Mouse (Mus musculus): Measurements from ENCODE around the gene Cers2. TPM values are rescaled to one million over a fixed set of nuclear protein-coding genes. Genes with fewer than 3 reads are reported as not detected.
"Not testable (repeated sequence)": the region's sequence is repeated elsewhere in the genome, so short reads cannot be mapped to it uniquely, and the experiment has no call there.

The Cers2 gene
- total RNA-seq, 2 experiments from 2014 or later: 125 to 268 TPM

DNA sequence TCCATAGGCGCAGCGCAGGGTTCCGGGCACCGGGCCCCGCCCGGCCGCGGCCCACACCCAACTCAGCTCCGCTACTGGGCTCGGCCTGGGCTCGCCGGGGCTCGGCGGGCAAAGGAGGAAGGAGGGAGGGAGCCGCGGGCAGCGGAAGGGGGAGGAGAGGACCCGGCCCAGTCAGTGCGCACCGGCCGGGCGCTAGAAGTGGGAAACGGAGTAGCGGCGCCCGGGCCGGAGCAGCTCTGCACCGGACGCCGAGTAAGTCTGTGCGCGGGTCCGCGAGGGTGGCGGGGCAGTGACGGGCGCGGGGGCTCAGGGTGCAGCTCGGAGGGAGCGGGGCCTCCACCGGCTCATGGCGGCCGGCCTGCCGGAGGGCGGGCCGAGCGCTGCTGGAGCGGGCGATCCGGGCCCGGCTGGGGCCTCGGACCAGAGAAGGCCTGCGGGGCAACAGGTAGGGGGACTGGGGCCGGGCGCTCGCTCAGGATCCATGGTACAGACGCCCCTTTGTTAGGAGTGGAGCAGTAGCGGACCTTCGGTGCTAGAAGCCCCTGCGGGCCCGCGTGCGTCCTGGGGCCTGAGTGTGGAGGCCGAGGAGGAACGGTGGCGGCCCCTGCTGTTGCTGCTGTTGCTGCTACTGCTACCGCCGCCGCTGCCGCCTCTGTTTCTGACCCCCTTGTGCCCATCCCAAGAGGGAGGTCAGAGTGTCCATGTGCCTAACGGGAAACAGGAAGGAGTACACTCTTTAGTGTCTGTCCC, 678 bp downstream of the Cers2 start:
- ATAC-seq (replicated peaks; ENCODE audit: low FRiP score, low TSS enrichment, poor library complexity, severe bottlenecking): peak; percentile 51

- ATAC-seq (replicated peaks; ENCODE audit: low FRiP score, low TSS enrichment, poor library complexity, severe bottlenecking): no peak
Observed at GRCm38 (mm10) chr3:95315844-95316550, 1.4 kb downstream of the Cers2 start.

- ATAC-seq (replicated peaks; ENCODE audit: low FRiP score, low TSS enrichment, poor library complexity, severe bottlenecking): peak; percentile 39; the same call in 1 of the 2 replicates
Observed at GRCm38 (mm10) chr3:95317414-95318080, 3.0 kb downstream of the Cers2 start.

- ATAC-seq (replicated peaks; ENCODE audit: low FRiP score, low TSS enrichment, poor library complexity, severe bottlenecking): no peak
Observed at GRCm38 (mm10) chr3:95318548-95318947, 4.0 kb downstream of the Cers2 start.

GRCm38 (mm10) chr3:95319110-95319509, 4.5 kb downstream of the Cers2 start:
- ATAC-seq (replicated peaks; ENCODE audit: low FRiP score, low TSS enrichment, poor library complexity, severe bottlenecking): no peak

DNA sequence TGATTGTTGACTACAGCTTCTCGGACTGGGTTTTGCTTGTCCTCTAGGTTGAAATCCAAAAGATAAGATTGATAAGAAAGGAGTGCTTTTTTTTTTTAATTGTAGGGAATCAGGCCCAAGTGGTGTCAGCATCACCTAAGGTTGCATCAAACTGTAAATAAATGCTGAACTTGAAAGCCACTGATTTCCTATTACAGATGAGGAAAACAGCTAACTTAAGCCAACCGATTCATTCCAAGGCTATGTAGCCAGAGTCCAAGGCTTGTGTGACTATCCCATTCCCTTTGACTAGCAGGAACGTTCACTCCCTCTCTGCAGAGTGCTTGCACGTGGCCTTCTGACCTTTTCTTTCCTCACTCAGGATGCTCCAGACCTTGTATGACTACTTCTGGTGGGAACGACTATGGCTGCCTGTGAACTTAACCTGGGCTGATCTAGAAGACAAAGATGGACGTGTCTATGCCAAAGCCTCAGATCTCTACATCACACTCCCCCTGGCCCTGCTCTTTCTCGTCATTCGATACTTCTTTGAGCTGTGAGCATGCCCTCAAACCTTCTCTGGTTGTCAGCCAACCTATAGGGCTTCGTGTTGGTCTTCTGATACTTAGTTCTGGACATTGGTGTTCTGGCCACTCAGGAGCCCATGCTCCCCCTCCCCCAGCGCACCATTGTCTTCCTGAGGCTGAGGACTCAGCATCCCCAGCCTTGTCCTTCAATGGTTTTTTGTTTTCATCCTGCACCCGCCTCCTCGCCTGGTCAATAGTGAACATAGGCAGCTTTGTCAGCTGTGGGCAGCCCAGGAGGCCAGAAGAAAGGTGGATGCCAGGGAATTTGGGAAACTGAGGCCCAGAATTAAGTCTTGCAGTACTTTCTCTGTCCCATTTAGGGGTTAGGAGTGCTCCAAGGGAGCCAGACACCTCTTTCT, 5.4 kb downstream of the Cers2 start:
- ATAC-seq (replicated peaks; ENCODE audit: low FRiP score, low TSS enrichment, poor library complexity, severe bottlenecking): no peak

GRCm38 (mm10) chr3:95323429-95323828, 8.8 kb downstream of the Cers2 start:
- ATAC-seq (replicated peaks; ENCODE audit: low FRiP score, low TSS enrichment, poor library complexity, severe bottlenecking): no peak

GRCm38 (mm10) chr3:95324454-95325144, 10.0 kb downstream of the Cers2 start:
- ATAC-seq (replicated peaks; ENCODE audit: low FRiP score, low TSS enrichment, poor library complexity, severe bottlenecking): no peak

GRCm38 (mm10) chr3:95328803-95329404, 14.3 kb downstream of the Cers2 start:
- no peak for ATAC-seq (replicated peaks; ENCODE audit: low FRiP score, low TSS enrichment, poor library complexity, severe bottlenecking)

DNA sequence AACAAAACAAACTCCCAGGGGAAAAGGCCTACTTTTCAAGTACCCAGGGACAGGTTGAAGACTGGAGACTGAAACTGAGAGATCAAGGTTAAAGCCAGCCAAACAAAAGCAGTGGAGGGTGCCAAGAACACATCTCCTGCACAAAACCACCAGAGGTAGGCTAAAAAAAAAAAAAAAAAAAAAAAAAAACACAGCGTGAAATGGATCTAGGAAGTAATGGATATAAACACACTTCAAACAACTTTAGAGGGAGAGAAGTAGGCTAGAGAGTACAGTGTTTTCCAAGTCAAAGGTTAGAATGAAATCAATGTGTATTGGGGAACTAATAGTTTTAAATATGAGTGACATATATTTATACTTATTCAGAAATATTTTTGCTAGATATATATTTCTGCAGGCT, 16.9 kb downstream of the Cers2 start:
- no peak for ATAC-seq (replicated peaks; ENCODE audit: low FRiP score, low TSS enrichment, poor library complexity, severe bottlenecking)

DNA sequence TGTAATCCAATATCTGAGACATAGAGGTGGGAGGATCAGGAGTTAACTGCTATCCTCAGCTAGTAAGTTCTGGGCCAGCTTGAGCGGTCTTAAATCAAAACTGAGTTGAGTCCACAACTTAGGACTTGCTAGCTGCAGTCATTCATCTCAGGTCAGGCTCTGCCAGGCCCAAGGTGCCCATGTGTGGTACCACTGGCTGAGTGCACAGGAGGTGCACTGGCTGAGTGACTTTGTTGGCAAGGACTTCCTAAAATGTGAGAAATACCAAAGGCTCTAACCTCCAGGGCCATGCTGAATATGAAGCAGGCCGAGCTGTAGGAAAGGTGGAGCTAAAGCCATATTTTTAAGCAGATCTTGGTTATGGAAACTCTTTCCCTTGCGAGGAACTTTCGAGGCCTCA, 22.8 kb downstream of the Cers2 start:
- no peak for ATAC-seq (replicated peaks; ENCODE audit: low FRiP score, low TSS enrichment, poor library complexity, severe bottlenecking)

- no peak for ATAC-seq (replicated peaks; ENCODE audit: low FRiP score, low TSS enrichment, poor library complexity, severe bottlenecking)
Observed at GRCm38 (mm10) chr3:95338251-95338650, 23.7 kb downstream of the Cers2 start.

- ATAC-seq (replicated peaks; ENCODE audit: low FRiP score, low TSS enrichment, poor library complexity, severe bottlenecking): not testable (repeated sequence)
Observed at GRCm38 (mm10) chr3:95343356-95344000, 28.9 kb downstream of the Cers2 start.

DNA sequence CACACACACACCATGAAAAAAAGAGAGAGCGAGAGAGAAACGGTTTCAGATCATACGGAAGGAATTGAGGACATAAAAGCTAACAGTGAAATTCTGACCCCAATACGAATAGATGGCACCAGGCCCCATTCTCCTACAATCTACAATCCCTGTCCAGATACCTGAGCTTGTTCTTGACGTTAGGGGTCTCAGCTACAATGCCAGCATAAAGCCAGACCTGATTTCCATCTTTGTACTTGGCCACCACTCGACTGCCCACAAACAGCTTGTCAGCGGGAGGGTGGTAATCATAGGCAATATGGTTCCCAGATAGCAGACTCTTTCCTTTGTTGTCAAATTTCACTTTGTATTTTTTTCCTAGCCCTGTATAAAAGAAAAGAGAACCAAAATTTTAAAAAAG, 31.9 kb downstream of the Cers2 start:
- no peak for ATAC-seq (replicated peaks; ENCODE audit: low FRiP score, low TSS enrichment, poor library complexity, severe bottlenecking)

GRCm38 (mm10) chr3:95348343-95348742, 33.8 kb downstream of the Cers2 start:
- ATAC-seq (replicated peaks; ENCODE audit: low FRiP score, low TSS enrichment, poor library complexity, severe bottlenecking): not testable (repeated sequence)

DNA sequence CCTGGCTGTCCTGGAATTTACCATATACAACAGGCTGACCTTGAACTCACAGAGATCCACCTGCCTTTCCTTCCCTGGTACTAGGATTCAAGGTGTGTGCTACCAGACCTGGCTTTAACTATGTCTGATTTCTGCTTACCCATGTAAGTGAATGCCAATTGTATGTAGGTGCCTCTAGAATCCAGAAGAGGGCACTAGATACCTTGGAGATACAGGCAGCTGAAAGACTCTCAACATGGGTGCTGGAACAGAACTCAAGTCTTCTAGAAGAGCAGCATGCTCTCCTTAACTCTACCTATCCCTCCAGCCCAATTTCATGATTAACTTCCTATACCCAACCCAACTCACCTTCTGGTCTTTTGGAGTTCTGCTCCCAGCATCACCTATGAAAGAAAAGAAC, 34.9 kb downstream of the Cers2 start:
- peak; percentile 89 for ATAC-seq (replicated peaks; ENCODE audit: low FRiP score, low TSS enrichment, poor library complexity, severe bottlenecking)

DNA sequence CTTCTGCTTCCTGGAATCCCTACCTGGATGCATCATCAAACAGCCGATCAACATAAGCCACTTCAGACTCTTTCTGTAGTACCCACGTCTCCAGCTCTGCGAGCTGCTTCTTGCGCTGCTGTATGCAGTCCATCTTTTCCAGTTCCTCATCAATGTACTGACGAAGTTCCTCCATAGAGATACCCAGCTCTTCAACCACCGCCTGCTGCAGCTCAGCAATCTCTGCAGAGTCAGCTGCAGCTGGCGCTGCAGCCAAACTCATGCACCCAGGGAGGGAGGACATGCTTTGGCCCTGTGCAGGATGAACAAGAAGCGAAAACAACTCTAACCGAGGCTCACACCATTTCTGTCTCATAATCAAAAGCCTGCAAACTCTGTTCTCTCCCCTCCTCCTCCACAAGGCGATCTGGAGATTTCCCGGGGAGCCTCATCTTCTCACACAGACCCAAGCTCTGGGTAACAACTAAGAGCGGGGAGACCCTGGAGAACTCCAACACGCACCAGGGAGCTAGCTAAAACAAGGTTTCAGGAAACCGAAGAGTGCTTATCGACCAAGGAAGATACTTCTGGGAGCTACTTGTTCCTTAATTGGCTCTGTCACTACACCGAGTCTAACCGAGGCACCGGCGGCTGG, 41.4 kb downstream of the Cers2 start:
- ATAC-seq (replicated peaks; ENCODE audit: low FRiP score, low TSS enrichment, poor library complexity, severe bottlenecking): peak; percentile 26; the same call in 1 of the 2 replicates

Data from megakaryocyte-erythroid progenitor cell, adult 5-6 weeks (primary cell).